Mouse (Mus musculus) midbrain, embryonic 12.5 days (tissue): Measurements from ENCODE around the gene Ccdc141. TPM values are rescaled to one million over a fixed set of nuclear protein-coding genes. Genes with fewer than 3 reads are reported as not detected.
A peak's percentile ranks its signal among the peaks of the same experiment; 100 is the strongest.

Source experiments
- ATAC-seq: fragments of 200-750 bp; cut with Nextera tagmentation; 2 replicates; pipeline ENCODE4 v1.8.0; 2017; ENCODE audit warnings: low read depth, moderate TSS enrichment, moderate library complexity; ENCODE audit not compliant: low FRiP score
- H3K27ac ChIP-seq: fragments of 300-500 bp; sonication (generic); replicated peaks from 2 replicates; pipeline ENCODE4 v1.5.1; 2016; ENCODE audit warnings: mild to moderate bottlenecking
- H3K27me3 ChIP-seq: fragments of 300-500 bp; sonication (generic); 2 replicates; pipeline ENCODE4 v1.6.1; 2016; ENCODE audit warnings: mild to moderate bottlenecking
- H3K36me3 ChIP-seq: fragments of 300-500 bp; sonication (generic); 2 replicates; pipeline ENCODE4 v1.6.1; 2016
- H3K4me1 ChIP-seq: fragments of 300-500 bp; sonication (generic); 2 replicates; pipeline ENCODE4 v1.6.1; 2016
- H3K4me2 ChIP-seq: fragments of 300-500 bp; sonication (generic); replicated peaks from 2 replicates; pipeline ENCODE4 v1.6.1; 2016; ENCODE audit warnings: mild to moderate bottlenecking, moderate library complexity
- H3K4me3 ChIP-seq: fragments of 300-500 bp; sonication (generic); 2 replicates; pipeline ENCODE4 v1.5.1; 2016; ENCODE audit warnings: mild to moderate bottlenecking
- H3K9ac ChIP-seq: fragments of 300-500 bp; sonication (generic); replicated peaks from 2 replicates; pipeline ENCODE4 v1.6.1; 2016; ENCODE audit warnings: mild to moderate bottlenecking, moderate library complexity
- H3K9me3 ChIP-seq: fragments of 300-500 bp; sonication (generic); 2 replicates; pipeline ENCODE4 v1.6.1; 2016; ENCODE audit warnings: mild to moderate bottlenecking
- WGBS: fragments of 180-500 bp; shearing (Covaris S2); methylation state at CpG from one replicate; pipeline ENCODE4 v1.1.7; 2016; 5-methylcytosine and 5-hydroxymethylcytosine counted together
- polyA plus RNA-seq: library from polyadenylated mRNA; unstranded; fragments of >200 nt; fragmentation: Nextera tagmentation; extraction: Ambion mirVana; gene quantifications from 2 replicates; pipeline ENCODE4 v1.2.1, GENCODE M21; 2016

Gene Ccdc141
- polyA plus RNA-seq, 1 experiment from 2014 or later = 4.7 TPM

GRCm38 (mm10) chr2:76983601-76984000 is 186.8 kb downstream of the Ccdc141 start:
- H3K27ac ChIP-seq = no peak overlapping the region

GRCm38 (mm10) chr2:76982391-76983145 is 187.9 kb downstream of the Ccdc141 start, which contains the start of gene Ttn:
Ttn (minus strand) TSS chr2:76982547.
- Histone ChIP-seq H3K4me3 (no peak within 1 kb of the TSS), H3K27ac (no peak within 1 kb of the TSS), H3K36me3 (no peaks in the 10 kb centered on the region), H3K27me3 (no peaks in the 10 kb centered on the region), H3K9ac (no peak within 1 kb of the TSS), H3K9me3 (no peaks in the 10 kb centered on the region), H3K4me1 (no peaks in the 10 kb centered on the region), H3K4me2 (no peak within 1 kb of the TSS)
- ATAC-seq = no peak
- 84% methylated on average over 18 of the region's 18 CpGs for WGBS

More at GRCm38 (mm10) chr2:76983601-76984000, 186.8 kb downstream of the Ccdc141 start:
- Histone ChIP-seq H3K4me2 (no peak overlapping the region), H3K27me3 (no peaks in the 10 kb centered on the region), H3K4me3 (no peak overlapping the region), H3K9me3 (no peaks in the 10 kb centered on the region), H3K4me1 (no peaks in the 10 kb centered on the region), H3K9ac (no peak overlapping the region), H3K36me3 (no peaks in the 10 kb centered on the region)
- no peak for ATAC-seq
- WGBS = 75% methylated on average over 5 of the region's 5 CpGs

- Histone ChIP-seq H3K9me3 (no peaks in the 10 kb centered on the region), H3K4me3 (no peak overlapping the region), H3K4me1 (no peaks in the 10 kb centered on the region), H3K27ac (no peak overlapping the region), H3K4me2 (no peak overlapping the region), H3K27me3 (no peaks in the 10 kb centered on the region), H3K36me3 (no peaks in the 10 kb centered on the region), H3K9ac (no peak overlapping the region)
- WGBS = 70% methylated on average over 5 of the region's 5 CpGs
- no peak for ATAC-seq
These were observed 188.7 kb downstream of the Ccdc141 start for GRCm38 (mm10) chr2:76981717-76982116.

- no peaks in the 10 kb centered on the region for H3K9me3 ChIP-seq
- H3K36me3 ChIP-seq = no peaks in the 10 kb centered on the region
- WGBS = 54% methylated on average over 9 of the region's 9 CpGs
- no peak overlapping the region for H3K27ac ChIP-seq
- no peaks in the 10 kb centered on the region for H3K27me3 ChIP-seq
- H3K4me3 ChIP-seq = no peak overlapping the region
- no peak overlapping the region for H3K4me2 ChIP-seq
- H3K4me1 ChIP-seq = no peaks in the 10 kb centered on the region
- H3K9ac ChIP-seq = no peak overlapping the region
- ATAC-seq = no peak
These were observed 190.3 kb downstream of the Ccdc141 start for GRCm38 (mm10) chr2:76980146-76980545.

- ATAC-seq = no peak
- H3K9ac ChIP-seq = no peak overlapping the region
- H3K27ac ChIP-seq = no peak overlapping the region
- H3K27me3 ChIP-seq = no peaks in the 10 kb centered on the region
- 77% methylated on average over 6 of the region's 6 CpGs for WGBS
- H3K4me3 ChIP-seq = no peak overlapping the region
- no peak overlapping the region for H3K4me2 ChIP-seq
- H3K4me1 ChIP-seq = no peaks in the 10 kb centered on the region
- H3K9me3 ChIP-seq = no peaks in the 10 kb centered on the region
- no peaks in the 10 kb centered on the region for H3K36me3 ChIP-seq
These were observed 192.8 kb downstream of the Ccdc141 start for GRCm38 (mm10) chr2:76977650-76978049.

GRCm38 (mm10) chr2:76972051-76972450 is 198.4 kb downstream of the Ccdc141 start:
- no peak for ATAC-seq
- no peaks in the 10 kb centered on the region for H3K36me3 ChIP-seq
- no peaks in the 10 kb centered on the region for H3K4me1 ChIP-seq
- H3K4me3 ChIP-seq = no peak overlapping the region
- H3K9ac ChIP-seq = no peak overlapping the region
- no peaks in the 10 kb centered on the region for H3K27me3 ChIP-seq
- no peak overlapping the region for H3K27ac ChIP-seq
- no peak overlapping the region for H3K4me2 ChIP-seq
- no peaks in the 10 kb centered on the region for H3K9me3 ChIP-seq
- WGBS = 40% methylated on average over 4 of the region's 4 CpGs

GRCm38 (mm10) chr2:76971069-76971468 is 199.4 kb downstream of the Ccdc141 start:
- no peaks in the 10 kb centered on the region for H3K4me1 ChIP-seq
- 60% methylated on average over 5 of the region's 5 CpGs for WGBS
- H3K9me3 ChIP-seq = no peaks in the 10 kb centered on the region
- no peak overlapping the region for H3K9ac ChIP-seq
- H3K36me3 ChIP-seq = no peaks in the 10 kb centered on the region
- no peak overlapping the region for H3K27ac ChIP-seq
- no peak for ATAC-seq
- H3K27me3 ChIP-seq = no peaks in the 10 kb centered on the region
- no peak overlapping the region for H3K4me3 ChIP-seq
- H3K4me2 ChIP-seq = no peak overlapping the region

- H3K27me3 ChIP-seq = no peaks in the 10 kb centered on the region
- no peak overlapping the region for H3K4me3 ChIP-seq
- no peak overlapping the region for H3K9ac ChIP-seq
- no peaks in the 10 kb centered on the region for H3K36me3 ChIP-seq
- no peaks in the 10 kb centered on the region for H3K9me3 ChIP-seq
- 25% methylated on average over 4 of the region's 4 CpGs for WGBS
- no peak overlapping the region for H3K4me2 ChIP-seq
- H3K4me1 ChIP-seq = no peaks in the 10 kb centered on the region
- ATAC-seq = peak; percentile 64; the same call in 1 of the 2 replicates
- no peak overlapping the region for H3K27ac ChIP-seq
These were observed 199.8 kb downstream of the Ccdc141 start for GRCm38 (mm10) chr2:76970669-76971068.

GRCm38 (mm10) chr2:76970204-76970603 is 200.2 kb downstream of the Ccdc141 start:
- H3K9ac ChIP-seq = no peak overlapping the region
- H3K9me3 ChIP-seq = no peaks in the 10 kb centered on the region
- ATAC-seq = no peak
- H3K4me3 ChIP-seq = no peak overlapping the region
- 67% methylated on average over 6 of the region's 6 CpGs for WGBS
- H3K27ac ChIP-seq = no peak overlapping the region
- no peak overlapping the region for H3K4me2 ChIP-seq
- no peaks in the 10 kb centered on the region for H3K4me1 ChIP-seq
- H3K27me3 ChIP-seq = no peaks in the 10 kb centered on the region
- H3K36me3 ChIP-seq = no peaks in the 10 kb centered on the region

- Histone ChIP-seq H3K4me3 (no peak overlapping the region), H3K27ac (no peak overlapping the region), H3K9me3 (no peaks in the 10 kb centered on the region), H3K36me3 (no peaks in the 10 kb centered on the region), H3K4me2 (no peak overlapping the region), H3K9ac (no peak overlapping the region), H3K4me1 (no peaks in the 10 kb centered on the region), H3K27me3 (no peaks in the 10 kb centered on the region)
- WGBS = 85% methylated on average over 21 of the region's 21 CpGs
- no peak for ATAC-seq
These were observed 200.8 kb downstream of the Ccdc141 start for GRCm38 (mm10) chr2:76969637-76970036.

- Histone ChIP-seq H3K27me3 (no peaks in the 10 kb centered on the region), H3K4me3 (no peak overlapping the region), H3K36me3 (no peaks in the 10 kb centered on the region), H3K9ac (no peak overlapping the region), H3K9me3 (no peaks in the 10 kb centered on the region), H3K4me1 (no peaks in the 10 kb centered on the region), H3K27ac (no peak overlapping the region), H3K4me2 (no peak overlapping the region)
- peak; percentile 82 for ATAC-seq
- 31% methylated on average over 8 of the region's 8 CpGs for WGBS
These were observed 201.5 kb downstream of the Ccdc141 start for GRCm38 (mm10) chr2:76968919-76969318.

GRCm38 (mm10) chr2:76966582-76966981 is 203.9 kb downstream of the Ccdc141 start:
- H3K27ac ChIP-seq = no peak overlapping the region
- 94% methylated on average over 6 of the region's 6 CpGs for WGBS
- H3K27me3 ChIP-seq = no peaks in the 10 kb centered on the region
- no peak overlapping the region for H3K4me3 ChIP-seq
- H3K9ac ChIP-seq = no peak overlapping the region
- no peak for ATAC-seq
- no peaks in the 10 kb centered on the region for H3K4me1 ChIP-seq
- H3K36me3 ChIP-seq = no peaks in the 10 kb centered on the region
- no peak overlapping the region for H3K4me2 ChIP-seq
- no peaks in the 10 kb centered on the region for H3K9me3 ChIP-seq

- H3K27me3 ChIP-seq = no peaks in the 10 kb centered on the region
- 95% methylated on average over 2 of the region's 2 CpGs for WGBS
- H3K9me3 ChIP-seq = no peaks in the 10 kb centered on the region
- H3K36me3 ChIP-seq = no peaks in the 10 kb centered on the region
- no peak overlapping the region for H3K4me2 ChIP-seq
- no peak overlapping the region for H3K9ac ChIP-seq
- H3K4me1 ChIP-seq = no peaks in the 10 kb centered on the region
- ATAC-seq = no peak
- H3K4me3 ChIP-seq = no peak overlapping the region
- H3K27ac ChIP-seq = no peak overlapping the region
These were observed 204.4 kb downstream of the Ccdc141 start for GRCm38 (mm10) chr2:76966013-76966412.
